Mouse (Mus musculus): ENCODE data around the gene Fbxl19.

- TF ChIP-seq CTCF (IDR thresholded peaks at IDR 0.05; ENCODE audit: insufficient read depth, low read depth, low read length): no peak
- TF ChIP-seq POLR2A (IDR thresholded peaks at IDR 0.05; ENCODE audit: insufficient read depth, low read depth, low read length): no peak
These were observed 73.4 kb downstream of the Fbxl19 start for GRCm38 (mm10) chr7:127817776-127818175.

Measured in olfactory bulb, adult 2 months (tissue).